In the genomic region with DNA sequence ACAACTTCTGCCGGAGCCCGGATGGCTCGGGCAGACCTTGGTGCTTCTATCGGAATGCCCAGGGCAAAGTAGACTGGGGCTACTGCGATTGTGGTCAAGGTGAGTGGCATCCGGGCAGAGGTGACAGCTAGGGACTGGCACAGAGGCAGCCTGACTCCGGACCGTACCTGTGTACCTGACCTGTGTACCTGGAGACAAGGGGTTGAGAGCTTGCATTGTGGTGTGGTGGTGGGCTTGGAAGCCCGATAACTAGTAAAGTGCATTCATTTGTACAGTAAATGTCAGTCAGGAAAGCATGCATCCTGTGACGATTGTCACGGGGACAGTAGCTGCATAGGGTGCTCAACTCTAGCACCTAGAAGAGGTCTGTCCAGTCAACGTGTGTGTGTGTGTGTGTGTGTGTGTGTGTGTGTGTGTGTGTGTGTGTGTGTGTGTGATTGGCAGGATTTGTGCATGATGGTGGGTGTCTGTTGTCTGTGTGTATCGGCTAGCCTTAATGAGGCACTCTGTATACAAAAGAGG, we compare ENCODE assay signal across 7 mouse cellular contexts. TPM values are rescaled to one million over a fixed set of nuclear protein-coding genes. Genes with fewer than 3 reads are reported as not detected.
A peak's percentile ranks its signal among the peaks of the same experiment; 100 is the strongest.
DNase-seq lines count a peak whose midpoint lies in the region; ATAC-seq and TF ChIP-seq lines count a peak whose summit lies in the region.

No protein-coding gene starts in this region.

- H3K4me3 ChIP-seq in spleen, adult 2 months (ENCODE audit: extremely low read depth, insufficient read depth, insufficient read length) = peak overlapping the region; percentile 61; the same call in 1 of the 2 replicates
- peak overlapping the region; percentile 71 for H3K4me3 ChIP-seq in embryonic facial prominence, embryonic 11.5 days (ENCODE audit: low read depth, low read length)
- H3K4me3 ChIP-seq in megakaryocyte, embryonic 14.5 days (replicated peaks) = peak overlapping the region; percentile 88

- H3K9ac ChIP-seq in embryonic facial prominence, embryonic 11.5 days (replicated peaks; ENCODE audit: low read length) = peak overlapping the region; percentile 74

- no peak for DNase-seq in spleen, adult 2 months (ENCODE audit: low read depth in 1 of 2, low spot score in 2 of 2)
- DNase-seq in spleen, postnatal 4 days (ENCODE audit: low spot score in 2 of 2) = no peak
- peak; percentile 23 for DNase-seq in embryonic facial prominence, embryonic 11.5 days (ENCODE audit: low spot score)
- peak; percentile 6 for DNase-seq in yolk sac, embryonic 10.5 days (ENCODE audit: low spot score)
- DNase-seq in frontal cortex, postnatal 14 days (ENCODE audit: low spot score in 2 of 2) = no peak

- TF ChIP-seq CTCF in spleen, adult 2 months (IDR thresholded peaks at IDR 0.05; ENCODE audit: extremely low read depth, insufficient read depth, insufficient read length, insufficient replicate concordance) = no peak

- H3K4me1 ChIP-seq in spleen, adult 2 months (ENCODE audit: control insufficient read depth, insufficient read depth, insufficient read length) = peaks cover 19% of the 10 kb centered on the region
- H3K4me1 ChIP-seq in embryonic facial prominence, embryonic 11.5 days (ENCODE audit: control insufficient read depth, insufficient read depth, low read length) = peaks cover 4% of the 10 kb centered on the region; the same call in 1 of the 2 replicates
- H3K4me1 ChIP-seq in megakaryocyte, embryonic 14.5 days = peaks cover 21% of the 10 kb centered on the region

- TF ChIP-seq POLR2A in spleen, adult 2 months (IDR thresholded peaks at IDR 0.05; ENCODE audit: low read depth, low read length) = no peak

- no peak overlapping the region for H3K27ac ChIP-seq in spleen, adult 2 months (ENCODE audit: insufficient read depth, low read length)
- no peak overlapping the region for H3K27ac ChIP-seq in embryonic facial prominence, embryonic 11.5 days (replicated peaks; ENCODE audit: low read depth, low read length)

- no peaks in the 10 kb centered on the region for H3K36me3 ChIP-seq in spleen, adult 2 months (ENCODE audit: control insufficient read depth, insufficient read depth, low read length)
- H3K36me3 ChIP-seq in embryonic facial prominence, embryonic 11.5 days (replicated peaks; ENCODE audit: control insufficient read depth, insufficient read depth, low read depth, low read length) = no peaks in the 10 kb centered on the region
- H3K36me3 ChIP-seq in megakaryocyte, embryonic 14.5 days (replicated peaks; ENCODE audit: low read length) = no peaks in the 10 kb centered on the region

- H3K9me3 ChIP-seq in embryonic facial prominence, embryonic 11.5 days (replicated peaks; ENCODE audit: control insufficient read depth, low read length) = no peaks in the 10 kb centered on the region
- peaks cover 9% of the 10 kb centered on the region; the same call in 1 of the 2 replicates for H3K9me3 ChIP-seq in megakaryocyte, embryonic 14.5 days

- peak; percentile 60; the same call in 1 of the 2 replicates for ATAC-seq in embryonic facial prominence, embryonic 11.5 days (replicated peaks; ENCODE audit: insufficient number of reproducible peaks, low FRiP score, low TSS enrichment, low read depth)
- peak; percentile 42 for ATAC-seq in inflammation-experienced regulatory T-cells, adult 6 months

- peak overlapping the region; percentile 100 for H3K4me2 ChIP-seq in embryonic facial prominence, embryonic 11.5 days (ENCODE audit: low read depth, low read length)

- 13% methylated on average over 13 of the region's 13 CpGs for WGBS in spleen, adult 2 months
- 8% methylated on average over 13 of the region's 13 CpGs for WGBS in embryonic facial prominence, embryonic 11.5 days

- peaks cover 14% of the 10 kb centered on the region for H3K27me3 ChIP-seq in spleen, adult 2 months (ENCODE audit: control insufficient read depth, insufficient read depth, low read length)
- peaks cover 4% of the 10 kb centered on the region; the same call in 1 of the 2 replicates for H3K27me3 ChIP-seq in embryonic facial prominence, embryonic 11.5 days (ENCODE audit: control insufficient read depth, insufficient read depth, low read length)
- peaks cover 62% of the 10 kb centered on the region for H3K27me3 ChIP-seq in megakaryocyte, embryonic 14.5 days (replicated peaks)

RNA-seq across cellular contexts. Expression of a gene that starts 0.9 kb away (rescaled TPM):
- polyA plus RNA-seq in spleen, adult 2 months (2012; rRNA removed) = 1.9 and 2.8 TPM in 2 replicates
- 8.3 and 9.6 TPM in 2 replicates for polyA plus RNA-seq in embryonic facial prominence, embryonic 11.5 days (2014; fragmentation: Nextera tagmentation; extraction: Ambion mirVana)
- polyA plus RNA-seq in inflammation-experienced regulatory T-cells, adult 6 months (2017; shearing (Covaris generic)) = 1 to 10 TPM in 1 of 3 experiments, under 1 TPM in 2; 0.45 to 1.1 (median 0.65) TPM
- polyA plus RNA-seq in megakaryocyte, embryonic 14.5 days (2012; ENCODE audit: insufficient read depth, low replicate concordance) = not detected in 2 replicates

Comparison
In these comparisons a context has a peak if more than half of its experiments do, and no peak if none do; other contexts are left out.
1. DNase-seq: peak in embryonic facial prominence, embryonic 11.5 days (single experiment) and yolk sac, embryonic 10.5 days (single experiment); none in spleen, adult 2 months (0 of 2), spleen, postnatal 4 days (0 of 2) and frontal cortex, postnatal 14 days (0 of 2).
2. Peak in every context shown above with its lines, with median percentiles within 50 percentile points of each other: H3K4me3 ChIP-seq.